Mouse (Mus musculus) heart, adult 18-20 months (tissue): ENCODE results near the gene Atp4b. TPM values are rescaled to one million over a fixed set of nuclear protein-coding genes. Genes with fewer than 3 reads are reported as not detected.

Experiments used
- total RNA-seq, 2 experiments: library from RNA; stranded (reverse); gene quantifications; 2 replicates each; pipeline ENCODE4 v1.2.3; 2021

Atp4b gene
- total RNA-seq, 2 experiments from 2014 or later = 0.44 TPM; not detected in 1

Other genes with a start within 250 kb of the Atp4b start
- gene Lamp1, start 237.7 kb downstream of the Atp4b start, total RNA-seq = 100 to 1,000 TPM; 405 to 445 TPM
- 1 to 10 TPM; 4.9 to 5.1 TPM for gene Grtp1, start 196.2 kb downstream of the Atp4b start, total RNA-seq
- 100 to 1,000 TPM; 577 to 637 TPM for gene Adprhl1, start 142.7 kb downstream of the Atp4b start, total RNA-seq
- gene Dcun1d2, start 108.7 kb downstream of the Atp4b start, total RNA-seq = 10 to 100 TPM; 64.4 to 68.7 TPM
- gene Tmco3, start 108.6 kb downstream of the Atp4b start, total RNA-seq = 10 to 100 TPM; 27.4 to 28.2 TPM
- gene Tfdp1, start 58.1 kb downstream of the Atp4b start, total RNA-seq = 10 to 100 TPM; 35.2 to 38.1 TPM
- not detected for gene Grk1, start 8.3 kb upstream of the Atp4b start, total RNA-seq
- 1 to 10 TPM; 5.4 to 6.7 TPM for gene Tmem255b, start 38.4 kb upstream of the Atp4b start, total RNA-seq
- 100 to 1,000 TPM; 115 to 123 TPM for gene Gas6, start 97.7 kb upstream of the Atp4b start, total RNA-seq
- not detected for gene 1700029H14Rik, start 165.6 kb upstream of the Atp4b start, total RNA-seq